Mouse (Mus musculus): ENCODE results near the gene Mpzl1.

GRCm38 (mm10) chr1:165641271-165641771, 7.0 kb upstream of the Mpzl1 start:
- TF ChIP-seq CTCF (IDR thresholded peaks at IDR 0.05; ENCODE audit: insufficient read depth, low read length), result 0 out of 2 replicates have a peak, but pooled peaks have one; percentile 14
- TF ChIP-seq POLR2A (IDR thresholded peaks at IDR 0.05; ENCODE audit: borderline replicate concordance, extremely low read depth, low read depth, low read length), result no peak

All from lung, adult 2 months (tissue).